Mouse (Mus musculus) layer of hippocampus, adult 9-10 months (tissue): Measurements from ENCODE around the gene Katnbl1.
"Not testable (repeated sequence)": the region's sequence is repeated elsewhere in the genome, so short reads cannot be mapped to it uniquely, and the experiment has no call there.

Experiments
- DNase-seq: peaks from one replicate; pipeline ENCODE4 v3.0.0; 2022; ENCODE audit warnings: low spot score

Katnbl1 gene

DNA sequence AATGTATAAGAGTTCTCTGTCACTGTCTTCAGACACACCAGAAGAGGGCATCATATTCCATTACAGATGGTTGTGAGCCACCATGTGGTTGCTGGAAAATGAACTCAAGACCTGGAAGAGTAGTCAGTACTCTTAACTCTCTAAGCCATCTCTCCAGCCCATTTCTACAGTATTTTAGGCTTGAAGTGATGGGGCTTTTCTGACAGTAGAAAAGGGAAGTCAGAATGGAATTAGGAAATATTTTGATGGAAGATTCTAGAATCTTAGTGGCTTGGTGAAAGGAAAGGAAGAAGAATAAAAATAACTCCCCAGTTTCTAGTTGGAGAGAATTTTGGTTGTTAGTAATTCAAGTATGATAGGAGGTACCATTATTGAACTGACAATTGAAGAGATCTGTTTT lies 14.9 kb downstream of the Katnbl1 start:
- no peak for DNase-seq

GRCm38 (mm10) chr2:112396649-112397048 lies 17.6 kb downstream of the Katnbl1 start:
- no peak for DNase-seq

DNA sequence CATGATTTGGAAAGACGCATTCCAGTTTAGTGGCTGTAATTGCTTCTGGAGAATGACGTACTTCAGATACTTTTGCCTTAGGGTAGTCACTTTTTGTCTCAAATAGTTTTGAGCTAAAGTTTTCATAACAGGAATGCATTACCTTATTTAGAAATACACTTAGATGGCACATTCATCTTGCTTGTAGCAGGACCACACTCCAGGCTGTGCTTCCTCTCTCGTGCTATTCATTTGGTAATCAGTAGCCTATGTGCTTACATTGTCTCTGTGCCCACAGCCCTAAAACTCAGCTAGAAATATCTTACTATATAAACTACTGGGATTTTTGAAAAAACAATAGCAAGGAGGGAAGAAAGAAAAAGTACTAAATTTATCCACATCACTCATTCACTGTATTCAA lies 28.0 kb downstream of the Katnbl1 start:
- DNase-seq: no peak

GRCm38 (mm10) chr2:112425308-112425707 lies 46.3 kb downstream of the Katnbl1 start:
- DNase-seq: no peak

DNA sequence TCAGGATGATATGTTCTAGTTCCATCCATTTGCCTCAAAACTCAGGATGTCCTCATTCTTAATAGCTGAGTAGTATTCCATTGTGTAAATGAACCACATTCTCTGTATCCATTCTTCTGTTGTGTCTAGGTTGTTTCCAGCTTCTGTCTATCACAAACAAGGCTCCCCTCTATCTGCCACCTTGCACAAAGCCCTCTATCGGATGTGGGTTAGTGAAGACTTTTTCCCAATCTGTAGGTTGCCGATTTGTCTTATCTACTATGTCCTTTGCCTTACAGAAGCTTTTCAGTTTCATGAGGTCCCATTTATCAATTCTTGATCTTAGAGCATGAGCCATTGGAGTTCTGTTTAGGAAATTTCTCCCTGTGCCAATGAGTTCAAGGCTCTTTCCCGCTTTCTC lies 49.5 kb downstream of the Katnbl1 start:
- DNase-seq: not testable (repeated sequence)

GRCm38 (mm10) chr2:112429665-112430064 lies 50.7 kb downstream of the Katnbl1 start:
- DNase-seq: no peak

DNA sequence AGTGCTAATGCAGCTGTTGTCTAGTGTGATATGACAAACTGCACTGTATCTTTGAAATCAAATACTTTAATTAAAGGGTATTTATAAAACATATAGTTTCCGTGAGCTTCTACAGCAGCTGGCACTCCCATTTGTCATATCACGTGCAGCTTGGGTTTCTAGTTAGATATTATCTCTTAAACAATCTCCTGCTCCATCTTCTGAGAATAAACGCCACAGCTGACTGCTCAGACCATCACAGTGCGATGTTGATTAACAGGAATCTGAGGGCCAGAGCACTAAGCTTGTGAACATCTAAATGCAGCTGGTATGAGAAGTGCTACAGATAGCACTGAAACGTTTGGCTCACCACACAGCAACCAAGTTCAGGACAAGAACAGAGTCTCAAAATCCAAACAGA lies 51.4 kb downstream of the Katnbl1 start:
- no peak for DNase-seq

DNA sequence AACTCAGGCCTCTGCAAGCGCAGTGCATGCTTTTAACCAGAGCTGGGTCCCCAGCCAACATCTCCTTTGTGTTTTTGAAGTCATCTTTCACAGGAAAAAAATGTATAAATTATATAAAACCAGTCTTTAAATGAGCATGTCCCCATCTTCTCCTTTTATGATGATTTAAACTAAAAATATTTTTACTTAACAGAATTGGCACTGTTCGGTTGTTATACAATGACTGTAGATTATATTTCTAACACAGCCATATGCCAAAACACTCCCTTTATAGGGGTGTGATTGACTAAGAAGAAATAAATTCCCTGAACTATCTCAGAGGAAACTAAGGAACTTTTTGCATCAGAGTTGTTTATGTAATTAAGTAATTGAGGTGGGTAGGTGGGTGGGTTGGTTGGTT lies 53.5 kb downstream of the Katnbl1 start:
- DNase-seq: no peak

DNA sequence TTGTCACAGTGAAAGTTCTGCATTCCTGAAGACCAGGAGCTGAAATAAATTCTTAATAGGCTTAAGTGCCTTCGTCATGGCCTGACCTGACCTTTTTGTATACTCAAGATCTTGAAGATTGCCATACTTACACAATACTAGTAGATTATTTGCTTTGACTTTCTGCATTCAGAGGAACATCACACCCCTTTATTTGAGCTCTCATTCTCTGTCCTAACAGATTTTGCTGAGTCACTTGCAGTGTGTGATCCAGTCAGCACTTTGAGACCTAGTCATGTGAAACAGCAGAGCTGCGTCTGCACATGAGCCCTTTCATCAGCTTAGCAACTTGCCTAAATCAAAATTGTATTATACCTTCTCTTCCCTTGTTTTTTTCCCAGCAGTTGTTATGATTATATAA lies 54.3 kb downstream of the Katnbl1 start:
- DNase-seq: no peak

DNA sequence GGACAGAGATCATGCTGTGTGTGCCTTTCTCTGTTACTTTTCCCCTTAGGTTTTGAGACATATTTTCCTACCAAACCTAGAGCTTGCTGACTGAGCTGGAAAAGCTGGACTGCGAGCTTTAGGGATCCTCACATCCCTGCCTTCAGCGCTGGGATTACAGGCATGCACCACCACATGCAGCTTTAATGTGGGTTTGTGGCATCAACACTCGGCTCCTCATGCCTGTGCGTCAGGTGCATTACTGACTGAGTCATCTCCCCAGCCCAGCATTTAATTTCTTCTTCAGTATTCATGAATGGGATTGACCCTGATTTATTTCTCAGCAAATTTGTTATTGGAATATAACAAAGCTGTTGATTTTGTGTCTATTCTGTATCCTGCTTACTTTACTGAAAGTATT lies 57.3 kb downstream of the Katnbl1 start:
- no peak for DNase-seq

GRCm38 (mm10) chr2:112437589-112437988 lies 58.6 kb downstream of the Katnbl1 start:
- no peak for DNase-seq

DNA sequence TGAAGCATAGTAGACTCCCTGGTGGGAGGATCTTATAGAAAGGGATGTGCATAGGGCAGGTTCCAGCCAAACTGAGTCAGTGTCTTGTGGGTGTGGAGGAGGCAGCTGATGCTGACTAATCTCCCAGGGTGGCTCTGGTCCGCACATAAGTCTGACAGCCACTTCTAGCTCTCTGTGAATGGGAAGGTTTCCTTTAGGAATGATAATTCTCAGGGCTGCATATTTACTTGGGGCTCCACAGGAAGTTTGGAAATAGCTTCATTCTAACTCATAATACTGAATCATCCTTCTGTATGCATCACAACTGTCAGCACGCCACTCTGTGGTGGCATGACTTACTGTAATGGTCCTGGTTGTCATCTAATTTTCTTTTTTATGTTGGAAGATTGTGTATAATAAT lies 64.5 kb downstream of the Katnbl1 start:
- DNase-seq: no peak

DNA sequence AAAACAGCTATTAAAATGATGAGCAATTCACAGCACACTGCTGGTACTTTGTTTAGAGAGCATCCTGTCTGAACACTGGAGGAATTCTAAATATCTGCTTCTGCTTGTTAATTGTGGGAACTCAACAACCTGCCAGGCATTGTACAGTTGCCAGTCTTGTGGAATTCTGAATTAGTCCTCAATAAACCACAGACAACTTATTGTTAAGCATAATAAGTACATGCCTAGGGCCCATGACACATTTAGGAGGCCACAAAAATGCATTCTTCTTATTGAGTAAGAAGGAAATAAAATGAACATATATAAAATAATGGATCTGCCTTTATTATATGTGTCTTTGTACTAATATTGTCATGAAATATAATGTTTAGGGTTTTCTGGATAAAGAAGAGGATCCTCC lies 66.5 kb downstream of the Katnbl1 start:
- no peak for DNase-seq

GRCm38 (mm10) chr2:112448046-112448445 lies 69.0 kb downstream of the Katnbl1 start:
- not testable (repeated sequence) for DNase-seq

GRCm38 (mm10) chr2:112448510-112449059 lies 69.6 kb downstream of the Katnbl1 start:
- no peak for DNase-seq

- DNase-seq: no peak
These were observed 70.7 kb downstream of the Katnbl1 start for GRCm38 (mm10) chr2:112449597-112450296.

DNA sequence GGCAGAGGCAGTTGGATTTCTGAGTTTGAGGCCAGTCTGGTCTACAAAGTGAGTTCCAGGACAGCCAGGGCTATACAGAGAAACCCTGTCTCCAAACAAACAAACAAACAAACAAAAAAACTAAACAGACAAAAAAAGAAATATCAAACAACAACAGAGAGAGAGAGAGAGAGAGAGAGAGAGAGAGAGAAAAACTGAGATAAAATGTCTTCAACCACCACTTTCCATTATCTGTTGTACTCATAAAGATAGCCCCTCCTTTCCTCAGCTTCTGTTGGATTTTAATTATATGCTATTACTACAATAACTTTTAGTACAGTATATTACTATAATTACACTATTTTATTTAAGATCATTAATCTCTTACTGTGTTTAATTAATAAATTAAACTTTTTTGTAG lies 73.5 kb downstream of the Katnbl1 start:
- not testable (repeated sequence) for DNase-seq

GRCm38 (mm10) chr2:112454125-112454861 lies 75.3 kb downstream of the Katnbl1 start:
- DNase-seq: no peak

GRCm38 (mm10) chr2:112454862-112455564 lies 76.0 kb downstream of the Katnbl1 start, which contains the start of gene Emc7:
TSS of gene Emc7 (plus strand) at chr2:112454997.
- peak; percentile 83 for DNase-seq

GRCm38 (mm10) chr2:112460557-112460956 lies 81.5 kb downstream of the Katnbl1 start:
- no peak for DNase-seq
